Mouse (Mus musculus) MEL (cell line): ENCODE results near the gene Usp33. TPM values are rescaled to one million over a fixed set of nuclear protein-coding genes. Genes with fewer than 3 reads are reported as not detected.

Experiments
- DNase-seq: peaks from one replicate; pipeline ENCODE4 v3.0.0; 2011; ENCODE audit warnings: low read depth, low spot score
- H3K27ac ChIP-seq: 2 replicates; pipeline ENCODE4 v1.5.1; 2012; ENCODE audit warnings: low read depth, mild to moderate bottlenecking, control low read depth, low read length, moderate library complexity; ENCODE audit not compliant: control insufficient read depth
- H3K27me3 ChIP-seq, 2 experiments: fragments of 150-350 bp in 1 of 2; sonication (generic) in 1 of 2; 2 replicates each; pipeline ENCODE4 v1.6.1; 2012; ENCODE audit warnings: low read length in 2 of 2, mild to moderate bottlenecking in 2 of 2, improper control_type of control experiment in 1 of 2, moderate library complexity in 1 of 2; ENCODE audit not compliant: insufficient read depth in 2 of 2, control insufficient read depth in 1 of 2
- H3K36me3 ChIP-seq, 2 experiments: 2 replicates each; pipeline ENCODE4 v1.6.1; 2012 to 2014; ENCODE audit warnings: low read length in 2 of 2, improper control_type of control experiment in 1 of 2, inconsistent platforms in 1 of 2, mild to moderate bottlenecking in 1 of 2; ENCODE audit not compliant: insufficient read depth in 2 of 2, control insufficient read depth in 1 of 2
- H3K4me1 ChIP-seq, 2 experiments: fragments of 150-350 bp in 1 of 2; sonication (generic) in 1 of 2; 2 replicates each; pipeline ENCODE4 v1.6.1; 2012; ENCODE audit warnings: low read length in 2 of 2, improper control_type of control experiment in 1 of 2, mild to moderate bottlenecking in 1 of 2; ENCODE audit not compliant: insufficient read depth in 2 of 2, control insufficient read depth in 1 of 2
- H3K4me3 ChIP-seq, 2 experiments: fragments of 150-350 bp in 1 of 2; sonication (generic) in 1 of 2; 2 replicates each; pipeline ENCODE4 v1.5.1; 2012; ENCODE audit warnings: low read depth in 2 of 2, low read length in 2 of 2, mild to moderate bottlenecking in 2 of 2, moderate library complexity in 2 of 2, control low read depth in 1 of 2, improper control_type of control experiment in 1 of 2; ENCODE audit not compliant: control insufficient read depth in 1 of 2, insufficient read depth in 1 of 2
- H3K79me2 ChIP-seq: 2 replicates; pipeline ENCODE4 v1.6.1; 2012; ENCODE audit warnings: mild to moderate bottlenecking, low read length, moderate library complexity; ENCODE audit not compliant: control insufficient read depth, poor library complexity, insufficient read depth
- H3K9ac ChIP-seq: 2 replicates; pipeline ENCODE4 v1.6.1; 2012; ENCODE audit warnings: low read depth, mild to moderate bottlenecking, control low read depth, low read length, moderate library complexity; ENCODE audit not compliant: control insufficient read depth, poor library complexity, severe bottlenecking
- H3K9me3 ChIP-seq: fragments of 150-350 bp; sonication (generic); replicated peaks from 2 replicates; pipeline ENCODE4 v1.6.1; 2012; ENCODE audit warnings: mild to moderate bottlenecking, low read length, improper control_type of control experiment, moderate library complexity; ENCODE audit not compliant: insufficient read depth
- E2F4 ChIP-seq: IDR thresholded peaks from 2 replicates; pipeline ENCODE4 v1.6.1; 2011; ENCODE audit warnings: low read depth, low read length, improper control_type of control experiment, borderline replicate concordance
- EP300 ChIP-seq, 2 experiments: IDR thresholded peaks; 2 replicates each; pipeline ENCODE4 v1.6.1; 2011; ENCODE audit warnings: improper control_type of control experiment in 2 of 2, low read length in 2 of 2, low read depth in 1 of 2, mild to moderate bottlenecking in 1 of 2
- GABPA ChIP-seq: IDR thresholded peaks from 2 replicates; pipeline ENCODE4 v1.6.1; 2012; ENCODE audit warnings: low read depth, mild to moderate bottlenecking, inconsistent platforms, low read length, improper control_type of control experiment, moderate library complexity
- JUND ChIP-seq: IDR thresholded peaks from 2 replicates; pipeline ENCODE4 v1.6.1; 2011; ENCODE audit warnings: low read depth, mild to moderate bottlenecking, improper control_type of control experiment, low read length
- KAT2A ChIP-seq: conservative IDR thresholded peaks from 2 replicates; pipeline ENCODE4 v1.6.1; 2012; ENCODE audit warnings: low read depth, low read length, improper control_type of control experiment, inconsistent platforms
- MAFK ChIP-seq: IDR thresholded peaks from 2 replicates; pipeline ENCODE4 v1.6.1; 2011; ENCODE audit warnings: low read depth, mild to moderate bottlenecking, low read length, improper control_type of control experiment, borderline replicate concordance
- MXI1 ChIP-seq: IDR thresholded peaks from 2 replicates; pipeline ENCODE4 v1.6.1; 2011; ENCODE audit warnings: mild to moderate bottlenecking, low read depth, low read length, improper control_type of control experiment
- NELFE ChIP-seq: IDR thresholded peaks from 2 replicates; pipeline ENCODE4 v1.6.1; 2011; ENCODE audit warnings: low read depth, low read length, improper control_type of control experiment
- POLR2A ChIP-seq, 2 experiments: IDR thresholded peaks; 2 replicates each; pipeline ENCODE4 v1.6.1; 2011 to 2012; ENCODE audit warnings: low read length in 2 of 2, mild to moderate bottlenecking in 2 of 2, control low read depth in 1 of 2, improper control_type of control experiment in 1 of 2, low read depth in 1 of 2, moderate library complexity in 1 of 2; ENCODE audit not compliant: control insufficient read depth in 1 of 2, insufficient read depth in 1 of 2, poor library complexity in 1 of 2
- SIN3A ChIP-seq: IDR thresholded peaks from 2 replicates; pipeline ENCODE4 v1.6.1; 2012; ENCODE audit warnings: low read length, improper control_type of control experiment, inconsistent platforms
- TAL1 ChIP-seq: IDR thresholded peaks from 2 replicates; pipeline ENCODE4 v1.6.1; 2012; ENCODE audit warnings: mild to moderate bottlenecking, inconsistent platforms, low read length, moderate library complexity, mixed read lengths
- TBP ChIP-seq: IDR thresholded peaks from 2 replicates; pipeline ENCODE4 v1.8.0; 2011; ENCODE audit warnings: low read depth, low read length, improper control_type of control experiment
- UBTF ChIP-seq: IDR thresholded peaks from 2 replicates; pipeline ENCODE4 v1.6.1; 2012; ENCODE audit warnings: low read depth, mild to moderate bottlenecking, inconsistent platforms, low read length, improper control_type of control experiment, moderate library complexity, borderline replicate concordance; ENCODE audit not compliant: insufficient read depth
- ZC3H11A ChIP-seq: IDR thresholded peaks from 2 replicates; pipeline ENCODE4 v1.6.1; 2012; ENCODE audit warnings: low read depth, mild to moderate bottlenecking, inconsistent platforms, low read length, improper control_type of control experiment
- ZMIZ1 ChIP-seq: IDR thresholded peaks from 2 replicates; pipeline ENCODE4 v1.6.1; 2012; ENCODE audit warnings: low read depth, mild to moderate bottlenecking, inconsistent platforms, low read length, improper control_type of control experiment, moderate library complexity
- polyA plus RNA-seq, 2 experiments: library from polyadenylated mRNA; stranded (reverse) in 1 of 2; unstranded in 1 of 2; fragments of >175 nt in 1 of 2; fragments of >200 nt in 1 of 2; gene quantifications; 2 replicates each; pipeline versions ENCODE4 v1.2.1 to v1.2.4; 2012; ENCODE audit warnings: low replicate concordance in 2 of 2, low read depth in 1 of 2; ENCODE audit not compliant: insufficient read length in 2 of 2, insufficient read depth in 1 of 2, missing spikeins in 1 of 2
- total RNA-seq: library from RNA; depleted of rRNA; stranded (reverse); fragments of 300-350 nt; gene quantifications from 2 replicates; pipeline ENCODE4 v1.2.3, GENCODE M21; 2012

The Usp33 gene
- total and polyA plus RNA-seq, 3 experiments = 32.3 to 34.1 TPM; not detected in 1

DNA sequence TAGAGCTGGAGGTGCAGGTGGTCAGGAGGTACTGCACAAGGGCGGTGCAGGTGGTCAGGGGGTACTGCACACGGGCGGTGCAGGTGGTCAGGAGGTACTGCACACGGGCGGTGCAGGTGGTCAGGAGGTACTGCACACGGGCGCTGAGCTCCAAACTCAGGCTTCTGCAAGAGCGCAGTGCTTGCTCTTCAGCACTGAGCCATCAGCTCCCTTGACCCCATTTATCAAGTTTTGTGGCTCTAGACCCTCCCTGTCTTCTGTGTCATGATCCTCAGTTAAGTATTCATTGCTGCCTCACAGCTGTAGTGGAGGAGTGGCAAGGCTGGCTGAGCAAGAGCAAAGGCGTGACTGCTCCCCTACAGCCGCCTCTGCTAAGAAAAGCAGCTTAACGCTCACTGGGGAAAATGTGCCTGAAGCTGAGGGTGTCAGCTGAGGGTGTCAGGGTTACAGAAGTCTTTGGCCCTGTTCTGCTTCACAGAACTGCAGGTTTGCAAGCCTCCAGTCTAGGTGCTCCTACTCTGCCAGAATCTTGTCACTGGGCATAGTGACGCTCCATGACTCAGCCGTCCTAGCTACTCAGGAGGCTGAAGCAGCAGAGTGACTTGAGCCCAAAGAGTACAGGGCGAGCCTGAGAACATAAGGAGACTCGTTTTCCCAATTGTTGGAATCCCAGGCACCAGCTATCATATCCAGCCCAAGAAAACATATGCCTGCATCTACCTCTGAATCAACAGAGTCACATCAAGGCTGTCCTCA is 13.6 kb upstream of the Usp33 start:
- no peak overlapping the region for H3K4me3 ChIP-seq
- no peaks in the 10 kb centered on the region for H3K9me3 ChIP-seq
- no peak for DNase-seq
- TF ChIP-seq MXI1 = no peak
- no peak for TF ChIP-seq SIN3A
- TF ChIP-seq POLR2A (IDR thresholded peaks at IDR 0.05; ENCODE audit: control insufficient read depth in 1 of 2, insufficient read depth in 1 of 2, low read depth in 1 of 2, low read length in 2 of 2, poor library complexity in 1 of 2) = no peak
- no peak for TF ChIP-seq EP300 (IDR thresholded peaks at IDR 0.05; ENCODE audit: low read depth in 1 of 2, low read length in 2 of 2)
- TF ChIP-seq ZMIZ1 = no peak
- no peak for TF ChIP-seq MAFK
- peaks cover 0 to 12% of the 10 kb centered on the region in 2 experiments; a peak in 2 of 4 replicates for H3K36me3 ChIP-seq
- peaks cover 1% of the 10 kb centered on the region for H3K79me2 ChIP-seq
- no peaks in the 10 kb centered on the region for H3K4me1 ChIP-seq
- no peak overlapping the region for H3K9ac ChIP-seq
- no peak overlapping the region for H3K27ac ChIP-seq
- no peaks in the 10 kb centered on the region for H3K27me3 ChIP-seq

DNA sequence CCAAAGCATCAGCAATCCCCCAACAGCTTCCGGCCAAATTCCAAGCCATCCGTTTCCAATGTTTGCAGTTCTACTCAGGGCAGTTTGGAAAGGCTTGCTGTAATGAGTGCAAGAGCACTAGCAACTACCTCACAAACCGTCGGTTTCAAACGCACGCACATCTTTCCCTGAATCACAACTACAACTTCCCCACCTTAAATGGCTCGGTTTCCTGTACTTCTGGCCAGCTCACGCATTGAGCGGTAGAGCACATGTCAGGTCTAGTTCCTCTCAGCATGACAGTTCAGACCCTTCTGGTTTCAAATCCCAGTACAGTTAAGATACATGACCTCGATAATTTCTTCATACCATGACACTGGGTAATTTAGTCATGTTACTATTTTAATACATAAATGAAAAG is 12.6 kb upstream of the Usp33 start:
- H3K4me3 ChIP-seq = no peak overlapping the region
- no peak overlapping the region for H3K27ac ChIP-seq
- TF ChIP-seq TBP = no peak
- no peak for TF ChIP-seq MXI1
- no peak for TF ChIP-seq MAFK
- no peak for TF ChIP-seq E2F4
- TF ChIP-seq GABPA = no peak
- TF ChIP-seq TAL1 = no peak
- TF ChIP-seq ZC3H11A = no peak
- TF ChIP-seq JUND = no peak
- TF ChIP-seq NELFE = no peak
- TF ChIP-seq ZMIZ1 = no peak
- no peak for TF ChIP-seq UBTF
- no peak for TF ChIP-seq KAT2A
- TF ChIP-seq POLR2A (IDR thresholded peaks at IDR 0.05; ENCODE audit: control insufficient read depth in 1 of 2, insufficient read depth in 1 of 2, low read depth in 1 of 2, low read length in 2 of 2, poor library complexity in 1 of 2) = no peak
- H3K27me3 ChIP-seq = no peaks in the 10 kb centered on the region
- H3K36me3 ChIP-seq = peaks cover 0 to 13% of the 10 kb centered on the region in 2 experiments; a peak in 2 of 4 replicates
- no peaks in the 10 kb centered on the region for H3K9me3 ChIP-seq
- H3K79me2 ChIP-seq = peaks cover 3% of the 10 kb centered on the region
- DNase-seq = no peak
- peaks cover 0 to under 1% of the 10 kb centered on the region in 2 experiments; a peak in 1 of 4 replicates for H3K4me1 ChIP-seq
- no peak overlapping the region for H3K9ac ChIP-seq
